Mouse (Mus musculus) fibroblast of lung, adult 2 months (primary cell): Measurements from ENCODE around the gene Gm11146.
A peak's percentile ranks its signal among the peaks of the same experiment; 100 is the strongest.

ENCODE experiments used
- DNase-seq: peaks from one replicate; pipeline ENCODE4 v3.0.0-alpha.2; 2011; ENCODE audit warnings: low read depth

Gm11146 gene

DNA sequence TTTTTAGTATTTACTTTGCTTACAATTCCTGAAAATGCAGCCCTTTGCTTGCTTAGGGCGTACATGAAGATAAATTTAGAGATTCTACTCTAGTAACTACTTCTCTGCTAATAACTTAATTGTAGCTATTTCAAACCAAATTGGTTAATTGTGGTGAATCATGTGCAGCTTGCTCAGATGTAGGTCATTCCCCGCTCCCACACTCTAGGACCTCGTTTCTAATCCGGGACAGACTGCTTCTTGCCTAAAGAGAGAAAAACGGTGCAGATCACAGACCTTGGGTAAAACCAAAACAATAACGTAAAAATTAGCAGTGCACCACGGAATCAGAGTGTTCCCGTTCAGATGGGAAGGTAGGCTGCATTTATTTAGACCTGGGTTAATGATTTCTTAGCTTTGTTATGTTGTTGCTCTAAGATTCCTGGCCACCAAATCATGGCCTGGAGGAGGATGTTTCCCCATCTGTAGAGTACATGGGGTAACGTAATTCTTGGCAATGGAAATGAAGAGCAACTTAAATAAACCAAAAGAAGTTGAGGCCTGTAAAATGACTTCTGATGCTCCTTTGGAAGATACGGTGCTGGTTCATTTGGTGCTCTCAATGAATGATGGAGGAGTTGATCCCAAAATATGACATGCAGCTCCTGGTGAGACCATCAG is 45.3 kb downstream of the Gm11146 start:
- no peak for DNase-seq

DNA sequence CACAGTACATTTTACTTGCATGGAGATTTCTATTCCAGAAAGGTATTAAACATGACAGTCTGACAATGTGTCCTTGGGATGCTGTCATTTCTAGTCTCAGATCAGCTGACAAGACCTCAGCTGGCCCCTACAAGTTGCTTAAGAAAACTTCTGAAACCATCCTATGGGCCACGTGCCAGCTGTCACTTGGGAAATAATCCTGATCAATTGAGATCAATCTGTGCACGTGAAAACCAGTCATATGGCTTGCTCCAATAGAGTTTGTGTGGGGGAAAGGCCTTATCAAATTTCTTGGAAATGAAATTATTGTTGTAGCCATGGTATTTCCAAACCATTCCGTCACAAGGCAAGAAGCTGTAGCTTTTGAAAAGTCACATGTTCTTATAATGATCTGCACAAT is 50.8 kb downstream of the Gm11146 start:
- peak; percentile 18 for DNase-seq
